Mouse (Mus musculus) megakaryocyte, embryonic 14.5 days (primary cell): ENCODE measurements around the gene Eml6.

Source experiments
- FLI1 ChIP-seq: IDR thresholded peaks from 2 replicates; pipeline ENCODE4 v1.6.1; 2012; ENCODE audit warnings: low read length, inconsistent platforms, mixed read lengths
- GATA1 ChIP-seq: IDR thresholded peaks from 3 replicates; pipeline ENCODE4 v1.6.1; 2012; ENCODE audit warnings: mixed read lengths, low read length, inconsistent platforms, borderline replicate concordance

DNA sequence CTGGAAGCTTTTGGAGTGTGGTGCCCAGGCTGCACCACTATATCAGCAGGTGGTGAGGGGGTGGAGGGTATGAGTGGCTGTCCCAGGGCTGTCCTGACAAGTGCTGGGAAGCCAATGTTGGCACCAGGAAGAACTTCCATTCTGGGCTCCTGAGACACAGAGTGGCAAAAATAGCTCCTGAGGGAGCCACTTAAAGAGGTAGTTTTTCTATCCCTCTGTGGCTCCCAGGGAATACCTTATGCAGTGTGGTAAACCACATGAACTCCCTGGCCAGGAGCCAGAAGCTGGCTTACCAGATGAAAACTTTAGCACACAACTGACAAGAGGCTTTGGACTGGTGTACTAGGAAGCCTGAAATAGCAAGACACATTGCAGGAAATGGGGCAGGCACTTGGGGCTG, 247.9 kb downstream of the Eml6 start:
- TF ChIP-seq GATA1: no peak
- TF ChIP-seq FLI1: no peak
